In the genomic region with DNA sequence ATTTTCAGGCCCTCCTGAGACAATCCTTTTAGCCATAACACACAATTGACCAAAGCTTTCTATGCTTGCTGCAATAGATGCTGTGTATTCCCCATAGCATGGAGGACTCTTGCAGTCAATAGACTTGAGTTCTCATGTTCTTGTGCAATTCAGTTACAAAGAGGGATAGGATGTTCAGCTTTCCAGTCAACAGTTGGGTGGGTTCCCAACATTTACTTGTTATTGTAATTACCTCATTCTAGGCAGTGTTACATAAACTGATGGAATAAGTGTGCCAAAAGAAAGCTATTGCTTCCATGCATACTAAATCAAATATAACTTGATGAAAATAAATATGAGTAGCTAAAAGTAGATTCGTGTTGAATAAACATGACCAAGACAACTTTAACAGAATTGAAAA, we compare ENCODE assay signal across 26 mouse cellular contexts.
"Had no signal": no experiment of that assay in that cellular context is flagged by ENCODE, and none has a peak within 500 bp of the region (broad histone marks: within the 10 kb centered on the region; RNA-seq: fewer than 3 reads in every experiment).

No protein-coding gene starts in this region.

- H3K27ac ChIP-seq: gastrocnemius, adult 2 months; heart, embryonic 10.5 days; hindbrain, embryonic 10.5 days; hindbrain, embryonic 12.5 days; hindbrain, embryonic 14.5 days; intestine, embryonic 15.5 days; layer of hippocampus, adult 2 months; limb, embryonic 13.5 days; limb, embryonic 15.5 days; liver, embryonic 12.5 days; liver, embryonic 14.5 days had no signal

- H3K9ac ChIP-seq: heart, embryonic 12.5 days; hindbrain, embryonic 12.5 days; hindbrain, embryonic 14.5 days; intestine, embryonic 15.5 days; limb, embryonic 13.5 days; limb, embryonic 15.5 days; liver, embryonic 12.5 days; liver, embryonic 14.5 days had no signal

- H3K9me3 ChIP-seq: heart, embryonic 10.5 days; hindbrain, embryonic 10.5 days; hindbrain, embryonic 12.5 days; intestine, embryonic 15.5 days; limb, embryonic 15.5 days; liver, embryonic 12.5 days had no signal

- H3K4me1 ChIP-seq: heart, embryonic 10.5 days; heart, embryonic 12.5 days; hindbrain, embryonic 10.5 days; hindbrain, embryonic 12.5 days; intestine, embryonic 15.5 days; limb, embryonic 15.5 days; liver, embryonic 12.5 days had no signal

- H3K36me3 ChIP-seq: heart, embryonic 10.5 days; heart, embryonic 12.5 days; hindbrain, embryonic 10.5 days; hindbrain, embryonic 12.5 days; intestine, embryonic 15.5 days; limb, embryonic 13.5 days; limb, embryonic 15.5 days; liver, embryonic 12.5 days had no signal

- H3K4me2 ChIP-seq: heart, embryonic 12.5 days; hindbrain, embryonic 12.5 days; hindbrain, embryonic 14.5 days; intestine, embryonic 15.5 days; limb, embryonic 13.5 days; limb, embryonic 15.5 days; liver, embryonic 12.5 days had no signal

- H3K27me3 ChIP-seq: heart, embryonic 12.5 days; hindbrain, embryonic 12.5 days; intestine, embryonic 15.5 days; limb, embryonic 13.5 days; limb, embryonic 15.5 days had no signal

- H3K4me3 ChIP-seq: gastrocnemius, adult 2 months; heart, embryonic 10.5 days; heart, embryonic 12.5 days; hindbrain, embryonic 10.5 days; hindbrain, embryonic 12.5 days; intestine, embryonic 15.5 days; layer of hippocampus, adult 2 months; limb, embryonic 13.5 days; limb, embryonic 15.5 days; liver, embryonic 12.5 days had no signal

- ATAC-seq: hindbrain, embryonic 16.5 days; inflammation-experienced regulatory T-cells, adult 6 months; intestine, embryonic 15.5 days; intestine, postnatal 0 days; liver, embryonic 12.5 days had no signal

- DNase-seq: gastrocnemius, adult 2 months; gastrocnemius, postnatal 10 days; gastrocnemius, postnatal 25 days; heart, adult 18-20 months; heart, postnatal 10 days; heart, postnatal 4 days; kidney, adult 18-20 months; kidney, adult 8-10 months; kidney, postnatal 10 days; kidney, postnatal 25 days; kidney, postnatal 4 days; left cerebral cortex, postnatal 4 days had no signal
